Mouse (Mus musculus) frontal cortex, postnatal 25 days (tissue): Measurements from ENCODE around the gene Rpl13a.
"Not testable (repeated sequence)": the region's sequence is repeated elsewhere in the genome, so short reads cannot be mapped to it uniquely, and the experiment has no call there.

Experiments
- DNase-seq, 2 experiments: peaks; one replicate each; pipeline ENCODE4 v3.0.0; 2022; ENCODE audit warnings: low spot score in 2 of 2

The Rpl13a gene

GRCm38 (mm10) chr7:45156206-45156605 lies 27.6 kb upstream of the Rpl13a start:
- no peak for DNase-seq

- DNase-seq: no peak
Measured at GRCm38 (mm10) chr7:45155590-45155989, 27.0 kb upstream of the Rpl13a start.

GRCm38 (mm10) chr7:45154993-45155514 lies 26.5 kb upstream of the Rpl13a start:
- DNase-seq: no peak

GRCm38 (mm10) chr7:45154096-45154992 lies 25.8 kb upstream of the Rpl13a start, which contains the start of the genes Pih1d1 and Aldh16a1:
Pih1d1 (plus strand) TSS chr7:45154303.
Aldh16a1 (minus strand) TSS chr7:45154584.
- DNase-seq: peak; percentile 97

- no peak for DNase-seq
Measured at GRCm38 (mm10) chr7:45153586-45153985, 25.0 kb upstream of the Rpl13a start.

GRCm38 (mm10) chr7:45153052-45153451 lies 24.5 kb upstream of the Rpl13a start:
- not testable (repeated sequence) for DNase-seq

GRCm38 (mm10) chr7:45151303-45151702 lies 22.7 kb upstream of the Rpl13a start:
- no peak for DNase-seq

GRCm38 (mm10) chr7:45150321-45150720 lies 21.8 kb upstream of the Rpl13a start:
- no peak for DNase-seq

- DNase-seq: no peak
Measured at GRCm38 (mm10) chr7:45149545-45149944, 21.0 kb upstream of the Rpl13a start.

- DNase-seq: no peak
Measured at GRCm38 (mm10) chr7:45148534-45149098, 20.1 kb upstream of the Rpl13a start.

GRCm38 (mm10) chr7:45147899-45148298 lies 19.3 kb upstream of the Rpl13a start:
- DNase-seq: no peak

- no peak for DNase-seq
Measured at GRCm38 (mm10) chr7:45147267-45147666, 18.7 kb upstream of the Rpl13a start.

GRCm38 (mm10) chr7:45145460-45145859 lies 16.9 kb upstream of the Rpl13a start:
- DNase-seq: no peak

GRCm38 (mm10) chr7:45144368-45145174 lies 16.0 kb upstream of the Rpl13a start:
- DNase-seq: no peak

GRCm38 (mm10) chr7:45141914-45142313 lies 13.4 kb upstream of the Rpl13a start:
- no peak for DNase-seq

- DNase-seq: no peak
Measured at GRCm38 (mm10) chr7:45141319-45141718, 12.8 kb upstream of the Rpl13a start.

GRCm38 (mm10) chr7:45139904-45140723 lies 11.6 kb upstream of the Rpl13a start:
- no peak for DNase-seq

- no peak for DNase-seq
Measured at GRCm38 (mm10) chr7:45138403-45138802, 9.8 kb upstream of the Rpl13a start.

- DNase-seq: no peak
Measured at GRCm38 (mm10) chr7:45137171-45138006, 8.8 kb upstream of the Rpl13a start.

GRCm38 (mm10) chr7:45135993-45136567 lies 7.5 kb upstream of the Rpl13a start, which contains the start of the genes Gm45713 and Flt3l:
Gm45713 (minus strand) TSS chr7:45136231.
Flt3l (minus strand) TSS chr7:45136432.
- peak; percentile 86 to 89 for DNase-seq
